10 mouse cellular contexts compared by ENCODE assay signal in genomic region chr11:22008129-22008596, GRCm38 (mm10). TPM values are rescaled to one million over a fixed set of nuclear protein-coding genes. Genes with fewer than 3 reads are reported as not detected.
DNase-seq lines count a peak whose midpoint lies in the region; ATAC-seq and TF ChIP-seq lines count a peak whose summit lies in the region.
"Had no signal": no experiment of that assay in that cellular context is flagged by ENCODE, and none has a peak within 500 bp of the region (broad histone marks: within the 10 kb centered on the region; RNA-seq: fewer than 3 reads in every experiment).

No protein-coding gene starts in this region.

- no peak overlapping the region for H3K4me2 ChIP-seq in intestine, embryonic 14.5 days (ENCODE audit: low read length)
- H3K4me2 ChIP-seq in intestine, embryonic 16.5 days (ENCODE audit: low read depth, low read length), result no peak overlapping the region
- H3K4me2 ChIP-seq in forebrain, postnatal 0 days (ENCODE audit: low read depth), result peak overlapping the region; percentile 44
- peak overlapping the region; percentile 74 for H3K4me2 ChIP-seq in midbrain, embryonic 14.5 days (ENCODE audit: low read length)
- H3K4me2 ChIP-seq: limb, embryonic 15.5 days had no signal

- WGBS in intestine, embryonic 14.5 days, result 5% methylated on average over 10 of the region's 10 CpGs
- 18% methylated on average over 10 of the region's 10 CpGs for WGBS in intestine, embryonic 16.5 days
- WGBS in forebrain, postnatal 0 days, result 15% methylated on average over 10 of the region's 10 CpGs
- 2% methylated on average over 10 of the region's 10 CpGs for WGBS in midbrain, embryonic 14.5 days

- no peak overlapping the region for H3K9ac ChIP-seq in intestine, embryonic 14.5 days (ENCODE audit: low read length)
- H3K9ac ChIP-seq in intestine, embryonic 16.5 days (ENCODE audit: low read depth, low read length), result no peak overlapping the region
- peak overlapping the region; percentile 31; the same call in 1 of the 2 replicates for H3K9ac ChIP-seq in forebrain, postnatal 0 days
- H3K9ac ChIP-seq in midbrain, embryonic 14.5 days (replicated peaks; ENCODE audit: low read length), result no peak overlapping the region; the same call in 1 of the 2 replicates
- H3K9ac ChIP-seq: limb, embryonic 15.5 days had no signal

- no peaks in the 10 kb centered on the region for H3K4me1 ChIP-seq in intestine, embryonic 14.5 days (replicated peaks; ENCODE audit: control insufficient read depth, insufficient read depth, low read length)
- H3K4me1 ChIP-seq in intestine, embryonic 16.5 days (ENCODE audit: control insufficient read depth, insufficient read depth, low read length), result peaks cover 4% of the 10 kb centered on the region; the same call in 1 of the 2 replicates
- H3K4me1 ChIP-seq in forebrain, postnatal 0 days (ENCODE audit: insufficient read depth), result peaks cover 6% of the 10 kb centered on the region; the same call in 1 of the 2 replicates
- H3K4me1 ChIP-seq in midbrain, embryonic 14.5 days (ENCODE audit: control insufficient read depth, insufficient read depth, low read length), result peaks cover 27% of the 10 kb centered on the region

- H3K27ac ChIP-seq in intestine, embryonic 14.5 days (ENCODE audit: low read depth), result no peak overlapping the region
- no peak overlapping the region for H3K27ac ChIP-seq in intestine, embryonic 16.5 days (ENCODE audit: low read length)
- H3K27ac ChIP-seq in forebrain, postnatal 0 days (ENCODE audit: low read depth, low read length), result peak overlapping the region; percentile 62
- H3K27ac ChIP-seq in midbrain, embryonic 14.5 days (replicated peaks; ENCODE audit: low read depth, low read length), result peak overlapping the region; percentile 81
- H3K27ac ChIP-seq: limb, embryonic 15.5 days had no signal

- H3K27me3 ChIP-seq in intestine, embryonic 14.5 days (replicated peaks; ENCODE audit: control insufficient read depth, insufficient read depth, low read length), result peaks cover 61% of the 10 kb centered on the region
- H3K27me3 ChIP-seq in intestine, embryonic 16.5 days (replicated peaks; ENCODE audit: control insufficient read depth, insufficient read depth, low read length), result peaks cover 44% of the 10 kb centered on the region
- H3K27me3 ChIP-seq in forebrain, postnatal 0 days (ENCODE audit: insufficient read depth, low read length), result peaks cover 32% of the 10 kb centered on the region
- H3K27me3 ChIP-seq in midbrain, embryonic 14.5 days (ENCODE audit: control insufficient read depth, insufficient read depth, low read length), result peaks cover 51% of the 10 kb centered on the region
- H3K27me3 ChIP-seq: Patski had no signal

- no peaks in the 10 kb centered on the region for H3K9me3 ChIP-seq in intestine, embryonic 14.5 days (ENCODE audit: control insufficient read depth, low read length)
- H3K9me3 ChIP-seq in intestine, embryonic 16.5 days (ENCODE audit: control insufficient read depth, low read length), result no peaks in the 10 kb centered on the region
- no peaks in the 10 kb centered on the region for H3K9me3 ChIP-seq in forebrain, postnatal 0 days (ENCODE audit: low read length)
- no peaks in the 10 kb centered on the region for H3K9me3 ChIP-seq in midbrain, embryonic 14.5 days (ENCODE audit: control insufficient read depth, low read length)
- H3K9me3 ChIP-seq: limb, embryonic 15.5 days had no signal

- DNase-seq in intestine, embryonic 14.5 days (ENCODE audit: low spot score), result peak; percentile 54
- peak; percentile 64 for DNase-seq in R1 (ENCODE audit: low read depth, low spot score)
- DNase-seq in forebrain, postnatal 0 days, result peak; percentile 59
- peak; percentile 75 for DNase-seq in midbrain, embryonic 14.5 days
- DNase-seq in thymus, postnatal 0 days (ENCODE audit: low spot score), result no peak
- no peak for DNase-seq in kidney, adult 18-20 months
- no peak for DNase-seq in thymus, adult 18-20 months

- H3K4me3 ChIP-seq in intestine, embryonic 14.5 days (ENCODE audit: low read depth, low read length), result no peak overlapping the region
- no peak overlapping the region for H3K4me3 ChIP-seq in intestine, embryonic 16.5 days (ENCODE audit: low read length)
- H3K4me3 ChIP-seq in forebrain, postnatal 0 days (ENCODE audit: low read depth, low read length), result peak overlapping the region; percentile 16
- peak overlapping the region; percentile 29 for H3K4me3 ChIP-seq in midbrain, embryonic 14.5 days (replicated peaks; ENCODE audit: low read depth, low read length)
- H3K4me3 ChIP-seq: limb, embryonic 15.5 days had no signal

- H3K36me3 ChIP-seq in intestine, embryonic 14.5 days (ENCODE audit: control insufficient read depth, insufficient read depth, low read length), result no peaks in the 10 kb centered on the region
- no peaks in the 10 kb centered on the region for H3K36me3 ChIP-seq in intestine, embryonic 16.5 days (ENCODE audit: control insufficient read depth, insufficient read depth, low read length)
- no peaks in the 10 kb centered on the region for H3K36me3 ChIP-seq in forebrain, postnatal 0 days (ENCODE audit: insufficient read depth)
- H3K36me3 ChIP-seq in midbrain, embryonic 14.5 days (ENCODE audit: control insufficient read depth, insufficient read depth, low read length), result no peaks in the 10 kb centered on the region

- TF ChIP-seq CTCF in forebrain, postnatal 0 days (IDR thresholded peaks at IDR 0.05; ENCODE audit: low read depth), result no peak

- ATAC-seq in intestine, embryonic 14.5 days (replicated peaks; ENCODE audit: low FRiP score, low TSS enrichment, low read depth), result no peak
- ATAC-seq in intestine, embryonic 16.5 days, result no peak
- ATAC-seq in forebrain, postnatal 0 days, result peak; percentile 25
- peak; percentile 65; the same call in 1 of the 2 replicates for ATAC-seq in midbrain, embryonic 14.5 days (ENCODE audit: low FRiP score, low TSS enrichment)
- ATAC-seq: Patski had no signal

RNA-seq across cellular contexts. Expression of gene Otx1, which starts 5.5 kb away (rescaled TPM):
- polyA plus RNA-seq in intestine, embryonic 14.5 days (2014; fragmentation: Nextera tagmentation; extraction: Ambion mirVana), result not detected in 2 replicates
- not detected in 2 replicates for polyA plus RNA-seq in intestine, embryonic 16.5 days (2015; fragmentation: Nextera tagmentation; extraction: Ambion mirVana)
- 2.3 and 3.9 TPM in 2 replicates for total RNA-seq in forebrain, postnatal 0 days (2014; rRNA removed)
- polyA plus RNA-seq in forebrain, postnatal 0 days (2015; fragmentation: Nextera tagmentation; extraction: Ambion mirVana), result 5.7 and 5.9 TPM in 2 replicates
- 9.9 and 15.2 TPM in 2 replicates for polyA plus RNA-seq in midbrain, embryonic 14.5 days (2014; fragmentation: Nextera tagmentation; extraction: Ambion mirVana)
- not detected in 2 replicates for polyA plus RNA-seq in thymus, postnatal 0 days (2015; fragmentation: Nextera tagmentation; extraction: Ambion mirVana)

Comparison
In these comparisons a context has a peak if more than half of its experiments do, and no peak if none do; other contexts are left out.
1. ATAC-seq: peak in forebrain, postnatal 0 days (single experiment) and midbrain, embryonic 14.5 days (single experiment); none in intestine, embryonic 14.5 days (single experiment) and intestine, embryonic 16.5 days (single experiment).
2. DNase-seq: peak in intestine, embryonic 14.5 days (single experiment), R1 (single experiment), forebrain, postnatal 0 days (single experiment) and midbrain, embryonic 14.5 days (single experiment); none in thymus, postnatal 0 days (single experiment), kidney, adult 18-20 months (single experiment) and thymus, adult 18-20 months (0 of 2).
3. H3K27ac ChIP-seq: peak in forebrain, postnatal 0 days (single experiment) and midbrain, embryonic 14.5 days (single experiment); none in intestine, embryonic 14.5 days (single experiment) and intestine, embryonic 16.5 days (single experiment).
4. H3K4me2 ChIP-seq: peak in forebrain, postnatal 0 days (single experiment) and midbrain, embryonic 14.5 days (single experiment); none in intestine, embryonic 14.5 days (single experiment) and intestine, embryonic 16.5 days (single experiment).
5. H3K4me3 ChIP-seq: peak in forebrain, postnatal 0 days (single experiment) and midbrain, embryonic 14.5 days (single experiment); none in intestine, embryonic 14.5 days (single experiment) and intestine, embryonic 16.5 days (single experiment).